Mouse (Mus musculus) adrenal gland, postnatal 36 days (tissue): ENCODE results near the gene Egfr. TPM values are rescaled to one million over a fixed set of nuclear protein-coding genes. Genes with fewer than 3 reads are reported as not detected.

Experiments used
- DNase-seq, 2 experiments: peaks; one replicate each; pipeline ENCODE4 v3.0.0; 2021; ENCODE audit warnings: mixed read lengths in 1 of 2
- total RNA-seq, 2 experiments: library from RNA; stranded (reverse); gene quantifications; 2 replicates each; pipeline ENCODE4 v1.2.3; 2021

The Egfr gene
- total RNA-seq, 2 experiments from 2014 or later: 9.0 to 16.4 TPM

- DNase-seq: no peak
Observed at GRCm38 (mm10) chr11:16829468-16829867, 77.5 kb downstream of the Egfr start.

GRCm38 (mm10) chr11:16830531-16831227 is 78.7 kb downstream of the Egfr start:
- DNase-seq: peak in 1 of 2 experiments; percentile 40

GRCm38 (mm10) chr11:16831974-16832464 is 80.0 kb downstream of the Egfr start:
- no peak for DNase-seq

- no peak for DNase-seq
Observed at GRCm38 (mm10) chr11:16838772-16839171, 86.8 kb downstream of the Egfr start.

DNA sequence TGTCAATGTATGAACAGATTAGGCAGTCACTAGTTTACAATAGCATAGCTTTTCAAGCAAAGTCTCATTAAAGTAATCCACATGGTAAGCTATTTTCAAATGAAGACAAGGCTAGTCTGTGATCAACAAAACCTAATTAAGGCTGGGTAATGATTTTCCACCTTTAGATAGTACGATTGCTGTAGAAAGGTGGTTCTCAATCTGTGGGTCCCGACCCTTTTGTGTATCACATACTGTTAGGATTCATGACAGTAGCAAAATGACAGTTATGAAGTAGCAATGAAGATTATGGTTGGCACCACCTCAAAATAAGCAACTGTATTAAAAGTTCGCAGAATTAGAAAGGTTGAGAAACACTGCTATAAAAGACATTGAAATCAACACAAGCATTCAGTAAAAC is 90.9 kb downstream of the Egfr start:
- no peak for DNase-seq

- no peak for DNase-seq
Observed at GRCm38 (mm10) chr11:16843889-16844568, 92.0 kb downstream of the Egfr start.

- no peak for DNase-seq
Observed at GRCm38 (mm10) chr11:16848881-16849280, 96.9 kb downstream of the Egfr start.

GRCm38 (mm10) chr11:16851361-16851760 is 99.4 kb downstream of the Egfr start:
- DNase-seq: no peak

- DNase-seq: no peak
Observed at GRCm38 (mm10) chr11:16854111-16854510, 102.1 kb downstream of the Egfr start.

GRCm38 (mm10) chr11:16857346-16857745 is 105.3 kb downstream of the Egfr start:
- DNase-seq: no peak

- DNase-seq: no peak
Observed at GRCm38 (mm10) chr11:16861037-16861436, 109.0 kb downstream of the Egfr start.

DNA sequence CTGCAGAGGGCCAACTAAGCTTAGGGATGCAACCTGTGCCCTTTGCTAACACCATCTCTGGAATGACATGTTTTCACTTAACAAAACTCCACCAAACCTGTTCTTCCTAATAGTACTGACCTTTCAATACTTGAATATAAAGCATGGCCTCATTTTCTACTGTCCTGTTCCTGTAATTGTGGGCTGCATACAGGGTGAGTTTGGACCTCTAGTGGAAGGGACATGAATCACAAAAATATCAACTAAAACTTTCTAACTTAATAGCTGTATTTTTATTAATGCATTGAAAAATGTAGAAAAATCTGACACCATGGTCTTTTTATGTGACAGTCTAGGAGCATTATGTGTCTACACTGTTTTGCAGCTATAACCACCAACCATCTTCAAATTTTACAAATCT is 111.5 kb downstream of the Egfr start:
- no peak for DNase-seq

DNA sequence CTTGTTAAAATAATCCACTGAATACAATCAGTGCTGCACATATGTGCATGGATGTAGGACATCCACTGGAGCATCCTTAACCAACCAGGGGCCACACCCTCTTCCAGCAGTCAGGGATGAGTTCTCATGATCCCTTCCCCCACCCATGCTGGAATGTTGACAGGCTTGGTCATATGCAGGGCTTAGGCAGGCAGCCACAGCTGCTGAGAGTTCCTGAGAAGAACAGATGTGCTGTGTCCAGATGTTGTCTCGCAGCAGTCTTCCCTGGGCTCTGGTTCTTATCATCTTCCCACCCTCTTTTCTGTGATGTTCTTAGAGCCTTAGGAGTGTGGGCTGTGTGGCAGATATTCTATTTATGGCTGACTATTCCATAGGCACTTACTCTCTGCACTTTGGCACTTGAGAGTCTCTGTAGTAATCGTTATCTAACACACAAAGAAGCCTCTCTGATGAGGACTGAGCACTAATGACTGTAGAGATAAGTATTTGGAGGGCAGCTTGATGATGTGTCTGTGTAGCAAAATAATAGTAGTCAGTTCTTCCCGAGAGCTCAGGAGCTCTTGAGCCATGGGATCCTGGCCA is 113.1 kb downstream of the Egfr start:
- DNase-seq: no peak

GRCm38 (mm10) chr11:16868051-16868450 is 116.0 kb downstream of the Egfr start:
- no peak for DNase-seq

GRCm38 (mm10) chr11:16869506-16869905 is 117.5 kb downstream of the Egfr start:
- DNase-seq: no peak

GRCm38 (mm10) chr11:16871120-16871519 is 119.1 kb downstream of the Egfr start:
- DNase-seq: peak; percentile 13 to 40

- peak; percentile 39 to 41 for DNase-seq
Observed at GRCm38 (mm10) chr11:16877676-16878378, 125.8 kb downstream of the Egfr start.

GRCm38 (mm10) chr11:16881932-16882331 is 129.9 kb downstream of the Egfr start:
- DNase-seq: no peak

GRCm38 (mm10) chr11:16886152-16886551 is 134.1 kb downstream of the Egfr start:
- no peak for DNase-seq

DNA sequence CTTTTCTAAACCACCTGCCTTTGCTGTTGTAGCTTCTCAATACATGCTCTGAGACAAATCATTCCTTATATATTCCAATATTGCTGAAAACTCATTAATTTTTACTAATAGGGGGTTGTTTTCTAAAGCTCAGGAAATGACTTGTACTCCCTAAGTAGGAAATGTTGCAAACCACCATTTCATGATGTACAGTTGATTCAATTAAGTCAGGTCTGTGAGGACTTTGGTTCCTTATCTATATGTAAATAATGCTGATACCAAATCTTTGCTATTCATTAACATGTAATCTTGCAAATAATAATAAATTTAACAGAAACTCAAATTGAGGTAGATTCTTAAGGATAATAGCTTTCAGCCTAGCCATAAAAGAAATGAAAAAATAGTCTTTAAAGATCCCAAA is 136.1 kb downstream of the Egfr start:
- no peak for DNase-seq

GRCm38 (mm10) chr11:16895441-16896356 is 143.7 kb downstream of the Egfr start:
- peak in 1 of 2 experiments; percentile 15 for DNase-seq
